In the genomic region with DNA sequence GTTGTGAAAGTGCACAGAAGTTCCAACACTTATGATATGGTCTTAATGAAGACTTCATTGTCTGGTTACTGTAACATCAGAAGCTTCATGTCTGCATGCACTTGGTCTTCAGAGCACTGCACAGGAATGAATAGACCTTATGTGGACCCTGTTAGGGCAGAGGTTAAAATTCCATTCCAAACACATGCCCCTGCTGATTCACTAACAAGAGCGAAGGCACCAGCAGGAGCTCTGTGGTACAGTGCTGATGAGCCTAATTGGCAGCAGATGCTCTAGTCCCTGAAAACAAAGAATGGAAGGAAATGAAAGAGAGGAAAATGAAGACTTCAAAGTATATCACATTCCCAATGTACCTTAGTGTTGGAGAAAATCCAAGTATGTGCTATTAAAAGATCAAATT, we compare ENCODE assay signal across 12 mouse cellular contexts.
"Had no signal": no experiment of that assay in that cellular context is flagged by ENCODE, and none has a peak within 500 bp of the region (broad histone marks: within the 10 kb centered on the region; RNA-seq: fewer than 3 reads in every experiment).

No protein-coding gene starts in this region.

- H3K27ac ChIP-seq: layer of hippocampus, adult 2 months; limb, embryonic 13.5 days; liver, embryonic 14.5 days; neural tube, embryonic 13.5 days had no signal

- H3K27me3 ChIP-seq: limb, embryonic 13.5 days; neural tube, embryonic 13.5 days had no signal

- H3K9me3 ChIP-seq: limb, embryonic 13.5 days; neural tube, embryonic 13.5 days had no signal

- H3K4me3 ChIP-seq: layer of hippocampus, adult 2 months; limb, embryonic 13.5 days; neural tube, embryonic 13.5 days had no signal

- H3K4me1 ChIP-seq: limb, embryonic 13.5 days; neural tube, embryonic 13.5 days had no signal

- DNase-seq: kidney, postnatal 10 days; kidney, postnatal 4 days; left cerebral cortex, postnatal 4 days; lung, adult 18-20 months; lung, postnatal 4 days; right cerebral cortex, adult 18-20 months; right cerebral cortex, postnatal 25 days; thymus, postnatal 36 days had no signal

- H3K36me3 ChIP-seq: limb, embryonic 13.5 days; neural tube, embryonic 13.5 days had no signal
